Mouse (Mus musculus): ENCODE data around the gene Uhrf1bp1l.

DNA sequence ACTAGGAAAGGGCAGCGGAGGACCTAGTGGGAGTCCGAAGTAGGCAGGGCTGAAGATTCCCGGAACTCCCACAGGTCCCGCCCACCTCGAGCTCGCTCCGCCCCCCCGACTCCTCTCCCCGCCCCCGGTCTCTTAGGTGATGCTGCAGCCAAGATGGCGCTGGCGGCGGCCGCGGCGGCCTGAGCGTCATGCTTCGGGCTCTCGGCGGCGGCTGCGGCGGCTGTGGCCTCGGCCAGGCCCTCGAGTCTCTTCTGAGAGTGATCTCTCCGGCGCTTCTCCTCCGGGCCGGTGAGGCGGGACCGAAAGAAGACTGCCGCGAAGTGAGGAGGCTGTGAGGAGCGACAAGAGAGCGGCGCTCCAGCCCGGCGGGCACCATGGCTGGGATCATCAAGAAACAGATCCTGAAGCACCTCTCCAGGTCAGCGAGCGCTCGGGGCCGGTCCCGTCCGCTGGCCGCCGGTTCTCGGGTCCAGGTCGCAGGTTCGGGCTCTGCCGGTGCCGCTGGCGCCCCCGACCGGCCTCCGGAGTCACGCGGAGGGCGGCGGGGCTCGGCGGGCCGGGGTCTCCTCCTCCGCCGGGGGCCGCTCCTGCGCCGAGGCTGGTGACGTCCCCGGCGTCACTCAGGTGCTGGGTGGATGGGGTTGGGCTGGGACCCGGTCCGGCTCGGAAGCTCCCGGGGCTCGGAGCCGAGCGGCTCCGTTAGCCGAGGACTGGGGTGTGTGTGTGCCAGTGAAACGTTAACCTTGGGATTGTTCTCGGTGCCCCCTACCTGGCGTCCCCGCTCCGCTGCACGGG, at the start of gene Uhrf1bp1l:
- TF ChIP-seq POLR2A (IDR thresholded peaks at IDR 0.05; ENCODE audit: insufficient read depth, low read length) (no peak), CTCF (IDR thresholded peaks at IDR 0.05; ENCODE audit: low read depth, low read length) (no peak)
